Mouse (Mus musculus): Measurements from ENCODE around the gene Lgals3. TPM values are rescaled to one million over a fixed set of nuclear protein-coding genes. Genes with fewer than 3 reads are reported as not detected.

Gene Lgals3
- total and polyA plus RNA-seq, 3 experiments = 0.29 to 1.8 TPM; not detected in 1

DNA sequence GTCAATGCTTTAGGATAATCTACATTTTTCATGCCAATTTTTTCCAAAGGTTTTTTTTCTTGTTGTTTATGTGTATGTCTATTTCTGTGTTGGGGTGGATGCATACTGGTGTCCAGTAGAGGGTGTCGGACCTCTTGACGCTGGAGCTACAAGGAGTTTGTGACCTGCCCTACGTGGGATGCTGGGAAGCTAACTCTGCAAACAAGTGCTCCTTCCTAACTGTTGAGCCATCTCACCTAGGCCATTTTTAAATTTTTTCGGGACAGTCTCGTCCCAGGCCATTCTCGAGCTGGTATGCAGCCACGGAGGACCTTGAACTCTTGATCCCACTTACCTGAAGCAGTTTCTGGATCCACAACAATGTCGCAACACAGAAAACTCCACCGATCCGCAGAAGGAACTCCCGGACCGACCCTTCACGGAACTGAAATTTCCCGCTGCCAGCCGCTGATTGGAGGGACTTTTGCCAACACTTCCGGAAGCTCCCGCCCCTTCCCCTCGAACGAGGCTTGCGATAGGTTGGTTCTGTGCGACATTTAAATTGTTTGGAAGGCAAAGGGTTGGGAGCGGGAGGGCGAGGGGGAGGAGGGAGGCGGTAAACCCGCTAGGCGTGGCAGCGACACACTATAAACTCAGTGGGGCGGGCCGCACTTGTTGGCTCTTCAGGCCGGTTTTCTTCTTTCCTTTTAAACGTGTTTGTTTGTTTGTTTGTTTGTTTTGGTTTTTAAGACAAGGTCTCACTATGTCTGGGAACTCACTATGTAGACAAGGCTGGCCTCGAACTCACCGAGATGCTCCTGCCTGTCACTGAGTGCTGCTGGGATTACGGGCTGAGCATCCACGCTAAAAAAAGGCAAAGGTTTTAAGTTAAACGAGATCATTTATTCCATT lies 50.5 kb downstream of the Lgals3 start, which contains the start of gene Dlgap5:
Dlgap5 (minus strand) TSS at position 633 of the 891 bp plus-strand sequence.
- H3K36me3 ChIP-seq (replicated peaks in 1 of 2; ENCODE audit: control insufficient read depth in 1 of 2, insufficient read depth in 1 of 2, low read length in 1 of 2) = peaks cover 14 to 34% of the 10 kb centered on the region in 2 experiments
- peak within 1 kb of the TSS; percentile 73 for H3K9ac ChIP-seq (ENCODE audit: insufficient read depth, low read depth)
- peak; percentile 96 for DNase-seq (ENCODE audit: extremely low read depth)
- no peak within 1 kb of the TSS for H3K27ac ChIP-seq (ENCODE audit: insufficient read depth, low read depth)
- peaks cover 20% of the 10 kb centered on the region for H3K79me2 ChIP-seq (replicated peaks; ENCODE audit: control insufficient read depth, extremely low read depth, insufficient read depth, poor library complexity, severe bottlenecking)
- peaks cover 0 to 24% of the 10 kb centered on the region in 2 experiments; a peak in 2 of 4 replicates for H3K4me1 ChIP-seq (ENCODE audit: control insufficient read depth in 1 of 2, insufficient read depth in 2 of 2)
- peak within 1 kb of the TSS; percentile 64 for H3K4me2 ChIP-seq (ENCODE audit: insufficient read depth, low read depth, poor library complexity, severe bottlenecking)
- H3K9me3 ChIP-seq (replicated peaks; ENCODE audit: low read length) = no peaks in the 10 kb centered on the region
- dilution Hi-C loops (cut with MboI; ENCODE audit: extremely low pct_ligation_motif_present, extremely low pct_unique_long_range_greater_than_20kb, low sequenced_read_pairs) = no loop called here
- in situ Hi-C loops (cut with MboI; ENCODE audit: low pct_ligation_motif_present, low pct_unique_long_range_greater_than_20kb, low sequenced_read_pairs) = no loop called here
- H3K4me3 ChIP-seq (replicated peaks in 1 of 3; ENCODE audit: low read depth in 2 of 3, low read length in 2 of 3, poor library complexity in 1 of 3) = peak within 1 kb of the TSS; percentile 71 to 94 (median 75)
- no peak for TF ChIP-seq EP300 (IDR thresholded peaks at IDR 0.05; ENCODE audit: low read length)
- no peak for TF ChIP-seq JUN (IDR thresholded peaks at IDR 0.05; ENCODE audit: insufficient read depth, low read depth, low read length)
- TF ChIP-seq TBP (conservative IDR thresholded peaks at IDR 0.05; ENCODE audit: low read depth, low read length) = peak; percentile 49
- no peak for TF ChIP-seq MAX (IDR thresholded peaks at IDR 0.05; ENCODE audit: low read length)
- TF ChIP-seq MXI1 (IDR thresholded peaks at IDR 0.05; ENCODE audit: low read depth, low read length) = peak; percentile 89
- no peak for TF ChIP-seq RCOR1 (conservative IDR thresholded peaks at IDR 0.05; ENCODE audit: low read depth, low read length)
- TF ChIP-seq MEF2A (IDR thresholded peaks at IDR 0.05; ENCODE audit: borderline replicate concordance, low read depth, low read length) = no peak
- no peak for TF ChIP-seq MAFK (IDR thresholded peaks at IDR 0.05; ENCODE audit: insufficient replicate concordance, low read length)
- TF ChIP-seq NRF1 (IDR thresholded peaks at IDR 0.05; ENCODE audit: low read depth, low read length) = no peak
- TF ChIP-seq MYC (IDR thresholded peaks at IDR 0.05; ENCODE audit: low read depth, low read length) = no peak
- no peak for TF ChIP-seq JUND (conservative IDR thresholded peaks at IDR 0.05; ENCODE audit: low read depth, low read length)
- TF ChIP-seq POLR2A (IDR thresholded peaks at IDR 0.05; ENCODE audit: low read depth, low read length) = peak; percentile 75
- TF ChIP-seq UBTF (IDR thresholded peaks at IDR 0.05; ENCODE audit: low read depth, low read length) = no peak
- no peak for TF ChIP-seq ZNF384 (IDR thresholded peaks at IDR 0.05; ENCODE audit: low read depth, low read length)
- TF ChIP-seq TCF12 (IDR thresholded peaks at IDR 0.05; ENCODE audit: low read depth, low read length) = peak; percentile 14; the same call in 1 of the 2 replicates
- TF ChIP-seq ZMIZ1 (IDR thresholded peaks at IDR 0.05; ENCODE audit: low read depth, low read length) = 0 out of 2 replicates have a peak, but pooled peaks have one; percentile 18
- TF ChIP-seq E2F4 (IDR thresholded peaks at IDR 0.05; ENCODE audit: insufficient replicate concordance, low read depth, low read length) = peak; percentile 95
- TF ChIP-seq CTCF (conservative IDR thresholded peaks at IDR 0.05 in 1 of 2, IDR thresholded peaks at IDR 0.05 in 1 of 2; ENCODE audit: low read depth in 2 of 2, low read length in 2 of 2) = no peak
- TF ChIP-seq SMC3 (IDR thresholded peaks at IDR 0.05; ENCODE audit: low read depth, low read length) = no peak
- 0 out of 2 replicates have a peak, but pooled peaks have one; percentile 46 for TF ChIP-seq KAT2A (IDR thresholded peaks at IDR 0.05; ENCODE audit: insufficient replicate concordance, low read length)
- peak; percentile 67; the same call in 1 of the 2 replicates for TF ChIP-seq NELFE (IDR thresholded peaks at IDR 0.05; ENCODE audit: low read depth, low read length)
- peak; percentile 39; the same call in 1 of the 2 replicates for TF ChIP-seq IRF4 (IDR thresholded peaks at IDR 0.05; ENCODE audit: low read depth, low read length)
- no peak for TF ChIP-seq ZC3H11A (IDR thresholded peaks at IDR 0.05; ENCODE audit: low read depth, low read length)
- no peak for TF ChIP-seq RAD21 (IDR thresholded peaks at IDR 0.05; ENCODE audit: low read depth, low read length)
- TF ChIP-seq BHLHE40 (IDR thresholded peaks at IDR 0.05; ENCODE audit: low read depth, low read length) = no peak
- no peak for TF ChIP-seq PAX5 (IDR thresholded peaks at IDR 0.05; ENCODE audit: low read length)
- peak; percentile 93 for TF ChIP-seq ELF1 (IDR thresholded peaks at IDR 0.05; ENCODE audit: low read depth, low read length)
- peak; percentile 60; the same call in 1 of the 2 replicates for TF ChIP-seq POLR2AphosphoS2 (IDR thresholded peaks at IDR 0.05; ENCODE audit: low read depth, low read length)
- peak; percentile 77 for TF ChIP-seq HCFC1 (IDR thresholded peaks at IDR 0.05; ENCODE audit: low read depth, low read length)
- TF ChIP-seq SIN3A (IDR thresholded peaks at IDR 0.05; ENCODE audit: low read length) = peak; percentile 99
- no peak for TF ChIP-seq USF2 (conservative IDR thresholded peaks at IDR 0.05; ENCODE audit: low read depth, low read length)
- TF ChIP-seq MAZ (IDR thresholded peaks at IDR 0.05; ENCODE audit: low read depth, low read length) = peak; percentile 61; the same call in 1 of the 2 replicates
- peak; percentile 86 for TF ChIP-seq CHD2 (IDR thresholded peaks at IDR 0.05; ENCODE audit: low read length)
- TF ChIP-seq CHD1 (IDR thresholded peaks at IDR 0.05; ENCODE audit: low read depth, low read length) = no peak
- TF ChIP-seq GABPA (IDR thresholded peaks at IDR 0.05; ENCODE audit: insufficient replicate concordance, low read depth, low read length) = no peak
- no peak for TF ChIP-seq ZKSCAN1 (IDR thresholded peaks at IDR 0.05; ENCODE audit: borderline replicate concordance, low read depth, low read length)
- no peak for TF ChIP-seq ETS1 (conservative IDR thresholded peaks at IDR 0.05; ENCODE audit: low read depth, low read length)
- no peak for TF ChIP-seq USF1 (IDR thresholded peaks at IDR 0.05; ENCODE audit: low read depth, low read length)
- H3K27me3 ChIP-seq (replicated peaks) = no peaks in the 10 kb centered on the region

Measured in CH12.LX (cell line).